Mouse (Mus musculus) layer of hippocampus, postnatal 25 days (tissue): ENCODE measurements around the gene Ms4a6d. TPM values are rescaled to one million over a fixed set of nuclear protein-coding genes. Genes with fewer than 3 reads are reported as not detected.
"Not testable (repeated sequence)": the region's sequence is repeated elsewhere in the genome, so short reads cannot be mapped to it uniquely, and the experiment has no call there.

ENCODE experiments used
- DNase-seq, 2 experiments: peaks; one replicate each; pipeline ENCODE4 v3.0.0; 2022; ENCODE audit warnings: mixed read lengths in 2 of 2, low spot score in 1 of 2; ENCODE audit errors: extremely low spot score in 1 of 2
- total RNA-seq, 2 experiments: library from RNA; stranded (reverse); gene quantifications; 2 replicates each; pipeline ENCODE4 v1.2.3; 2021

Gene Ms4a6d
- total RNA-seq, 2 experiments from 2014 or later, result 0.54 to 0.98 TPM

- no peak for DNase-seq
These were observed 29.7 kb downstream of the Ms4a6d start for GRCm38 (mm10) chr19:11574965-11575364.

- DNase-seq, result not testable (repeated sequence)
These were observed 45.1 kb downstream of the Ms4a6d start for GRCm38 (mm10) chr19:11559560-11559959.

GRCm38 (mm10) chr19:11554726-11555125 is 49.9 kb downstream of the Ms4a6d start:
- DNase-seq, result no peak

DNA sequence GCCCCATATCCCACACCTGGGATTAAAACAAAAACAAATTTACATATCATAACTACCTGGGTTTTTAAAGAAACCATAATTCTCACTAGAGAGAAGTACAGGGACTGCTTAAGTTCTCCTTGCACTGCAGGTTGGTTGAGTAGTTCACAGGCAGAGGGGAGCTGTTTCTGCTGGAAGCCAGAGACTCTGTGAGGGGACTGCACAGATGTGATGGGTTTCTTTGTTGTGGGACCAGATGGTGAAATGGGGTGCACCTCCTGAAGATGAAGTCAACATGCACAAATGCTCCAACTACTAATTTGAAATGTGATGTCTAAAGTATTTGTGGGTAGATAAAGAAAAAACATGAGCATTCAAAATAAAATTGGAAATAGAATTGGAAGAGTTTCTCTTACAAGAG is 56.7 kb downstream of the Ms4a6d start:
- no peak for DNase-seq

DNA sequence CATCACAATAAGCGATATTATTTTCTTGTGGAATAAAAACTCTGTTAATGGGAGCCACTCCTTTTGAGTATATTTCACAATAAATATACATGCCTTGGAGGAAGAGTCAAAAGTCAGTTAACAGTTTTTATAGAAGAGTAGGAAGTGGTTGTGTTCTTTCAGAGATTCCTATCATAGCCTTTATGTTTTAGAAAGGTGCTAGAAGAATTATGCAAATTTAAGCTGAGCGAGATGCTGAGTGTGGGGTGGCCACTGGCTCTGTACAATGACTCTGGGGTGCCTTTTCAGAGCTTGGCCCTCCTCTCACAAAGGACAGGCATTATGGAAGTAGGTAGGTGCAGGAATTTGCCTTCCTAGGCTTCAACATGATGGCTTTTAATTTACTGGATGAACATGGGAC is 60.3 kb downstream of the Ms4a6d start:
- DNase-seq, result not testable (repeated sequence)

DNA sequence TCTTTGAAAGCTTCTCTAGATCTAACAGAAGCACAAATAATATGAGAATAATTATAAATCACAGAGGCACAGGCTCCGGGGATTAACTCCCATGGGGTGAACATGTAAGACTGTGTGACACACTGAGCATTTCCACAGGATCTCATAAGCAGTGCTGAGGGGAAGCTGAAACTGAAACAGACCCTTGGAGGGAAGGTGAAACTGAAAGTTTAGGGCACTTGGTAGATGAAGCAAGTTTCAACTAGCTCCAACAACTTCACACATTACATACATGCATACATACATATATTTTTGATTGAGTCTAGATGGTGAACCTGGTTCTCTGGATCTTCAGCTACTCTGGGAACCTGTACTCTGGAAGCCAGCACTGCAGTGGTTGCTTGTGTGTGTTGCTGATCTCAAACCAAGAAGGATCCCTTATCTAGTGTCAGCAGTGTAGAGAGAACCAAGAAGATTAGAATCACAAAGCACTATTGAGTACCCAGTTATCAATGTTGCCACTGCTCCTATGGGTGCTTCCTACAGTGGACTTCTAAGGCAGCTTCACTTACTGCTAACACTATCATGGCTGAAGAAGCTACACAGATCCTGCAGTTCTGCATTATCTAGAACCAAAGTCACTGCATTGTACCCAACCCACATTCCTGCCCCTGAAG is 64.4 kb downstream of the Ms4a6d start:
- not testable (repeated sequence) for DNase-seq

DNA sequence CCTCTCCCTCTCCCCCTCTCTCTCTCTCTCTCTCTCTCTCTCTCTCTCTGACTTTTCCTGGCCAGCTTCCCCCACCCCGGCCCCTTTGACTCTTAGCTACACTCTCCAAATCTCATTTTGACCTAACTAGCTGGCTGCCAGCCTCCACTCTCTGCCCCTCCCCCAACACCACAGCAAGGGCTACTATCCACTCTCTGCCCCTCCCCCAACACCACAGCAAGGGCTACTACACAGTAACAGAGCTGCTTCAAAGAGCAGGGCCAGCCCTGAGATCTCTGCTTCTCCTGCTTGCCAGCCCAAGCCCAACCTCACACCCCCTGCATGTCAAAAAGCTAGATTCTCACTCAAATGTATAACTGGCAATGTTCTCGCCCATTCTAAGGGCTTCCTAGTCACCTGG is 67.3 kb downstream of the Ms4a6d start:
- no peak for DNase-seq

Other genes starting within 250 kb of the Ms4a6d start
- under 1 TPM; 0.61 to 0.89 TPM for gene Ms4a4a, start 229.3 kb downstream of the Ms4a6d start, total RNA-seq
- not detected for gene Ms4a4c, start 200.1 kb downstream of the Ms4a6d start, total RNA-seq
- gene Ms4a4b, start 161.3 kb downstream of the Ms4a6d start, total RNA-seq, result not detected
- 1 to 10 TPM in 1 of 2 experiments, under 1 TPM in 1; 0.68 to 1.2 TPM for gene Ms4a6c, start 135.5 kb downstream of the Ms4a6d start, total RNA-seq
- gene Gm8369, start 118.9 kb downstream of the Ms4a6d start, total RNA-seq, result under 1 TPM in 1 of 2 experiments, not detected in 1; 0.12 TPM
- 1 to 10 TPM; 1.6 to 2.7 TPM for gene Ms4a6b, start 88.3 kb downstream of the Ms4a6d start, total RNA-seq
- gene Ms4a4d, start 68.0 kb downstream of the Ms4a6d start, total RNA-seq, result not detected
- not detected for gene Ms4a2, start 18.9 kb upstream of the Ms4a6d start, total RNA-seq
- gene Ms4a3, start 36.0 kb upstream of the Ms4a6d start, total RNA-seq, result not detected
- not detected for gene Oosp2, start 55.7 kb upstream of the Ms4a6d start, total RNA-seq
- gene Oosp1, start 86.3 kb upstream of the Ms4a6d start, total RNA-seq, result not detected
- gene Oosp3, start 92.2 kb upstream of the Ms4a6d start, total RNA-seq, result not detected
- gene Gif, start 142.7 kb upstream of the Ms4a6d start, total RNA-seq, result not detected
- 10 to 100 TPM; 34.2 to 37.6 TPM for gene Mrpl16, start 165.5 kb upstream of the Ms4a6d start, total RNA-seq
- gene Stx3, start 214.6 kb upstream of the Ms4a6d start, total RNA-seq, result 10 to 100 TPM; 24.2 to 32.3 TPM
- not detected for gene Olfr1417, start 234.4 kb upstream of the Ms4a6d start, total RNA-seq